Mouse (Mus musculus): ENCODE measurements around the gene AI413582. TPM values are rescaled to one million over a fixed set of nuclear protein-coding genes. Genes with fewer than 3 reads are reported as not detected.

Gene AI413582
- total and polyA plus RNA-seq, 3 experiments = 9.1 to 22.4 (median 9.1) TPM

DNA sequence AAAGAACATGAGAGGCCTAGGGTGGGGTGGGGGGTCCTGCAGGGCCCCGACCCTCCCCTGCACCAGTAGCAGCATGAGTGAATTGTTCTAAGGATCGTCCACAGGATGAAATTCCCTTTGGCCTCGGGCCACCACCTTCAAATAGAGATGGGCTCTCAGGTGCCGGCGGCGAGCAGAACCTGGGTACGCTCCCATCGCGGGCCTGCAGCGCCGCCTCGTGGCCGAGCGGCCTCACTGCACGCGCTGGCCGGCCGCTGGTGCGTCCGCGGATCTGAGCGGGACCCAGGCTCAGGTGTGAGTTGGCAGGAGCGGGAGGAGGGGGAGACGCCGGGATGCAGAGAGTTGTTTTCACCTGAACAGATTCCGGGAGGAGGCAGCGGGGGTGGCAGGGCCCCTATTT lies 45.0 kb downstream of the AI413582 start:
- Histone ChIP-seq H3K4me3 (no peak overlapping the region), H3K36me3 (ENCODE audit: control insufficient read depth, insufficient read depth, low read length) (no peaks in the 10 kb centered on the region), H3K27ac (no peak overlapping the region), H3K4me1 (ENCODE audit: control insufficient read depth, insufficient read depth, low read length) (no peaks in the 10 kb centered on the region), H3K27me3 (ENCODE audit: control insufficient read depth, insufficient read depth, low read length) (peaks cover 5% of the 10 kb centered on the region; the same call in 1 of the 2 replicates), H3K79me2 (replicated peaks; ENCODE audit: control insufficient read depth, insufficient read depth, low read length) (no peaks in the 10 kb centered on the region), H3K9ac (ENCODE audit: low read depth, low read length) (no peak overlapping the region)
- intact Hi-C loops (cut with DNase I) = loop anchor here (1.0 kb wide), 1 partner anchor 307 kb away; no protein-coding TSS in a partner anchor
- peak; percentile 43 to 72 for DNase-seq
- WGBS = under 1% methylated on average over 27 of the region's 27 CpGs
- TF ChIP-seq CTCF (IDR thresholded peaks at IDR 0.05) (peak; percentile 95), EP300 (IDR thresholded peaks at IDR 0.05; ENCODE audit: insufficient read depth, low read depth, low read length) (0 out of 2 replicates have a peak, but pooled peaks have one; percentile 34), POLR2A (IDR thresholded peaks at IDR 0.05; ENCODE audit: insufficient read depth, low read depth, low read length) (no peak)

- 47% methylated on average over 15 of the region's 15 CpGs for WGBS
- Histone ChIP-seq H3K79me2 (replicated peaks; ENCODE audit: control insufficient read depth, insufficient read depth, low read length) (no peaks in the 10 kb centered on the region), H3K4me1 (ENCODE audit: control insufficient read depth, insufficient read depth, low read length) (no peaks in the 10 kb centered on the region), H3K27ac (no peak overlapping the region), H3K4me3 (no peak overlapping the region), H3K27me3 (ENCODE audit: control insufficient read depth, insufficient read depth, low read length) (peaks cover 7% of the 10 kb centered on the region; the same call in 1 of the 2 replicates), H3K9ac (ENCODE audit: low read depth, low read length) (no peak overlapping the region), H3K36me3 (ENCODE audit: control insufficient read depth, insufficient read depth, low read length) (no peaks in the 10 kb centered on the region)
- no peak for TF ChIP-seq EP300 (IDR thresholded peaks at IDR 0.05; ENCODE audit: insufficient read depth, low read depth, low read length)
- no peak for TF ChIP-seq CTCF (IDR thresholded peaks at IDR 0.05)
- no peak for TF ChIP-seq POLR2A (IDR thresholded peaks at IDR 0.05; ENCODE audit: insufficient read depth, low read depth, low read length)
- DNase-seq = no peak
- intact Hi-C loops (cut with DNase I) = no loop called here
These were observed 46.6 kb downstream of the AI413582 start for GRCm38 (mm10) chr17:27518700-27519595.

DNA sequence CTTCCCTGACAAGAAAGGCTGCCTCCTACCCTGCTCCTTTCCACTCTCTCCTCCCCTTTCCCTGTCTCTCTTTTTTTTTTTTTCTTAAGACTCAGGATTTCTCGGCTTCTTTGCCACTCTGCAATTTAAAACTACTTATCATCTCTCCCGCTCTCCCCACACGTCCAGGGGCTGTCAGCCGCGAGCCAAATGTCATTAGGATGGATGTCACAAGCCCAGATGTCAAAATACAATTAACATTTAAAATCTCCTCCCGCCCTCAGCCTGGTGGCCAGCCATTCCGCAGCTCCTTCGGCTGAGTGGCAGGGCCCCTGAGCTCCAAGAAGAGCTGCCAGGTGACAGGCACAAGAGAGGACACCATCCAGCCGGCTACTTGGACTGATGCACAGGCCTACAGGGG lies 47.3 kb downstream of the AI413582 start:
- Histone ChIP-seq H3K27ac (no peak overlapping the region), H3K9ac (ENCODE audit: low read depth, low read length) (no peak overlapping the region), H3K79me2 (replicated peaks; ENCODE audit: control insufficient read depth, insufficient read depth, low read length) (no peaks in the 10 kb centered on the region), H3K4me1 (ENCODE audit: control insufficient read depth, insufficient read depth, low read length) (no peaks in the 10 kb centered on the region), H3K36me3 (ENCODE audit: control insufficient read depth, insufficient read depth, low read length) (no peaks in the 10 kb centered on the region), H3K27me3 (ENCODE audit: control insufficient read depth, insufficient read depth, low read length) (peaks cover 8% of the 10 kb centered on the region), H3K4me3 (no peak overlapping the region)
- intact Hi-C loops (cut with DNase I) = no loop called here
- 38% methylated on average over 9 of the region's 9 CpGs for WGBS
- no peak for DNase-seq
- TF ChIP-seq EP300 (IDR thresholded peaks at IDR 0.05; ENCODE audit: insufficient read depth, low read depth, low read length) (no peak), POLR2A (IDR thresholded peaks at IDR 0.05; ENCODE audit: insufficient read depth, low read depth, low read length) (no peak), CTCF (IDR thresholded peaks at IDR 0.05) (no peak)

GRCm38 (mm10) chr17:27513916-27514762 lies 51.4 kb downstream of the AI413582 start:
- no peak overlapping the region for H3K9ac ChIP-seq (ENCODE audit: low read depth, low read length)
- intact Hi-C loops (cut with DNase I) = loop anchor here (5.0 kb wide), 2 partner anchors 257 to 302 kb away; no protein-coding TSS in a partner anchor
- no peak for DNase-seq
- H3K36me3 ChIP-seq (ENCODE audit: control insufficient read depth, insufficient read depth, low read length) = no peaks in the 10 kb centered on the region
- H3K4me3 ChIP-seq = no peak overlapping the region
- no peak overlapping the region for H3K27ac ChIP-seq
- H3K79me2 ChIP-seq (replicated peaks; ENCODE audit: control insufficient read depth, insufficient read depth, low read length) = no peaks in the 10 kb centered on the region
- no peaks in the 10 kb centered on the region for H3K4me1 ChIP-seq (ENCODE audit: control insufficient read depth, insufficient read depth, low read length)
- H3K27me3 ChIP-seq (ENCODE audit: control insufficient read depth, insufficient read depth, low read length) = peaks cover 23% of the 10 kb centered on the region
- 40% methylated on average over 27 of the region's 27 CpGs for WGBS
- peak; percentile 54 for TF ChIP-seq CTCF (IDR thresholded peaks at IDR 0.05)
- TF ChIP-seq POLR2A (IDR thresholded peaks at IDR 0.05; ENCODE audit: insufficient read depth, low read depth, low read length) = no peak
- TF ChIP-seq EP300 (IDR thresholded peaks at IDR 0.05; ENCODE audit: insufficient read depth, low read depth, low read length) = no peak

Other genes with a start within 250 kb of the AI413582 start
- under 1 TPM; 0.13 to 0.16 TPM for gene Grm4, start 44.4 kb downstream of the AI413582 start, total RNA-seq (2021)
- 0.47 and 0.53 TPM in 2 replicates for gene Grm4, start 44.4 kb downstream of the AI413582 start, polyA plus RNA-seq (2012; rRNA removed)
- gene Hmga1, start 9.3 kb downstream of the AI413582 start, total RNA-seq (2021) = 10 to 100 TPM; 47.5 to 48.2 TPM
- 73.8 and 78.0 TPM in 2 replicates for gene Hmga1, start 9.3 kb downstream of the AI413582 start, polyA plus RNA-seq (2012; rRNA removed)
- gene Nudt3, start 57.7 kb upstream of the AI413582 start, total RNA-seq (2021) = 100 to 1,000 TPM; 330 to 346 TPM
- 143 and 189 TPM in 2 replicates for gene Nudt3, start 57.7 kb upstream of the AI413582 start, polyA plus RNA-seq (2012; rRNA removed)
- not detected for gene RPS10-NUDT3, start 69.5 kb upstream of the AI413582 start, total RNA-seq (2021)
- not detected in 2 replicates for gene RPS10-NUDT3, start 69.5 kb upstream of the AI413582 start, polyA plus RNA-seq (2012; rRNA removed)
- gene Rps10, start 70.9 kb upstream of the AI413582 start, total RNA-seq (2021) = 100 to 1,000 TPM; 529 to 604 TPM
- gene Rps10, start 70.9 kb upstream of the AI413582 start, polyA plus RNA-seq (2012; rRNA removed) = 448 and 482 TPM in 2 replicates
- under 1 TPM; 0.44 to 0.45 TPM for gene Pacsin1, start 89.8 kb upstream of the AI413582 start, total RNA-seq (2021)
- gene Pacsin1, start 89.8 kb upstream of the AI413582 start, polyA plus RNA-seq (2012; rRNA removed) = 0.29 and 0.61 TPM in 2 replicates
- gene Spdef, start 163.2 kb upstream of the AI413582 start, total RNA-seq (2021) = not detected
- gene Spdef, start 163.2 kb upstream of the AI413582 start, polyA plus RNA-seq (2012; rRNA removed) = 0.09 and 0.21 TPM in 2 replicates